Mouse (Mus musculus) intestine, embryonic 15.5 days (tissue): ENCODE measurements around the gene Piwil4. TPM values are rescaled to one million over a fixed set of nuclear protein-coding genes. Genes with fewer than 3 reads are reported as not detected.

ENCODE experiments used
- ATAC-seq: fragments of 200-750 bp; cut with Nextera tagmentation; 2 replicates; pipeline ENCODE4 v1.8.0; 2017; ENCODE audit warnings: moderate TSS enrichment, moderate library complexity
- H3K27ac ChIP-seq: fragments of 300-500 bp; sonication (generic); 2 replicates; pipeline ENCODE4 v1.5.1; 2015; ENCODE audit warnings: mild to moderate bottlenecking, inconsistent platforms
- H3K27me3 ChIP-seq: fragments of 300-500 bp; sonication (generic); replicated peaks from 2 replicates; pipeline ENCODE4 v1.6.1; 2015; ENCODE audit warnings: inconsistent platforms
- H3K36me3 ChIP-seq: fragments of 300-500 bp; sonication (generic); 2 replicates; pipeline ENCODE4 v1.6.1; 2015; ENCODE audit warnings: inconsistent platforms
- H3K4me1 ChIP-seq: fragments of 300-500 bp; sonication (generic); replicated peaks from 2 replicates; pipeline ENCODE4 v1.6.1; 2015; ENCODE audit warnings: inconsistent platforms
- H3K4me2 ChIP-seq: fragments of 300-500 bp; sonication (generic); replicated peaks from 2 replicates; pipeline ENCODE4 v1.6.1; 2015; ENCODE audit warnings: mild to moderate bottlenecking, inconsistent platforms
- H3K4me3 ChIP-seq: fragments of 300-500 bp; sonication (generic); replicated peaks from 2 replicates; pipeline ENCODE4 v1.5.1; 2015; ENCODE audit warnings: inconsistent platforms
- H3K9ac ChIP-seq: fragments of 300-500 bp; sonication (generic); 2 replicates; pipeline ENCODE4 v1.6.1; 2015; ENCODE audit warnings: inconsistent platforms
- H3K9me3 ChIP-seq: fragments of 300-500 bp; sonication (generic); 2 replicates; pipeline ENCODE4 v1.6.1; 2016; ENCODE audit warnings: inconsistent platforms
- WGBS: fragments of 180-500 bp; shearing (Covaris S2); methylation state at CpG from one replicate; pipeline ENCODE4 v1.1.7; 2015; 5-methylcytosine and 5-hydroxymethylcytosine counted together
- polyA plus RNA-seq: library from polyadenylated mRNA; unstranded; fragments of >200 nt; fragmentation: Nextera tagmentation; extraction: Ambion mirVana; gene quantifications from 2 replicates; pipeline ENCODE4 v1.2.1, GENCODE M21; 2015

Piwil4 gene
- polyA plus RNA-seq, 1 experiment from 2014 or later, result 0.20 TPM

DNA sequence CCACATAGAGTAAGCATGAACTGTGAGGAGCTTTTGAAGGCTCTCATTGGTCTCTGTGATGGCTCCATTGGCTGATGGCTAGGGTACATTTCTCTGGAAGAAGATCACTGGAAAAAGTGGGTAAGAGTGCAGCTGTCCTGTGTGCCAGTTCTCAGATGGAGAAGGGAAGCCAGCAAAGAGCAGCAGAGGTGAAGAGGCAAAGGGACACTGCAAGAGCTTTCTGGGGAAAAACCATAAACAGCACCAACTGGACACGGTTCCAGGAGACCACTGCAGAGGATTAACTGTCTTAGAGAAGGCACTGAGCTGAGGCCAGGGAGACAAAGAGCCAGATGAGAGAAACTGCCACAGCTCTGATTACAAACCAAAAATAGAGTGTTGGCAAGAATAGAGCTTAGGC lies 87.8 kb downstream of the Piwil4 start:
- WGBS, result 71% methylated on average over 1 of the region's 1 CpGs
- Histone ChIP-seq H3K36me3 (no peaks in the 10 kb centered on the region), H3K4me2 (no peak overlapping the region), H3K9ac (no peak overlapping the region), H3K4me1 (no peaks in the 10 kb centered on the region), H3K4me3 (no peak overlapping the region), H3K27me3 (no peaks in the 10 kb centered on the region), H3K27ac (no peak overlapping the region), H3K9me3 (no peaks in the 10 kb centered on the region)
- no peak for ATAC-seq

DNA sequence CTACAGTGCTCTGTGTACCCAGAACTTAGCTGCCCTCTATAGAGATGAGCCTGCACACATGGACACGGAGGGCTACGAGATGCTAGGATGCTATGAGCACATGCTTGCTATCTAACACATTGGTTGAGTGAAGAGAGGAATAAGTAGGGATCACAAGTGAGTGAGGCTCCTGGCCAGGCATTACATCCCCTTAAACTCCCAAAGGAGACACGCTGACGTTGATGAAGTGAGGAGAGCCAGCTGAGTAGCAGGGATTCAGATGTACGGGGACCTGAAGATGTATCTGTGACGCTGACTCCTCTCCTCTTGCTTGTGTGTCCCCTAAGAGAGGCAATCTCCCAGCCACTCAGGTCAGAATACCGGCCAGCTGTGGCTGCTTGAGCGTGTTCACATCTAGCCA lies 92.7 kb downstream of the Piwil4 start:
- H3K36me3 ChIP-seq, result no peaks in the 10 kb centered on the region
- no peak overlapping the region for H3K9ac ChIP-seq
- H3K4me3 ChIP-seq, result no peak overlapping the region
- no peaks in the 10 kb centered on the region for H3K9me3 ChIP-seq
- WGBS, result 85% methylated on average over 8 of the region's 8 CpGs
- no peak overlapping the region for H3K4me2 ChIP-seq
- no peak overlapping the region for H3K27ac ChIP-seq
- ATAC-seq, result no peak
- no peaks in the 10 kb centered on the region for H3K27me3 ChIP-seq
- no peaks in the 10 kb centered on the region; the same call in 1 of the 2 replicates for H3K4me1 ChIP-seq

DNA sequence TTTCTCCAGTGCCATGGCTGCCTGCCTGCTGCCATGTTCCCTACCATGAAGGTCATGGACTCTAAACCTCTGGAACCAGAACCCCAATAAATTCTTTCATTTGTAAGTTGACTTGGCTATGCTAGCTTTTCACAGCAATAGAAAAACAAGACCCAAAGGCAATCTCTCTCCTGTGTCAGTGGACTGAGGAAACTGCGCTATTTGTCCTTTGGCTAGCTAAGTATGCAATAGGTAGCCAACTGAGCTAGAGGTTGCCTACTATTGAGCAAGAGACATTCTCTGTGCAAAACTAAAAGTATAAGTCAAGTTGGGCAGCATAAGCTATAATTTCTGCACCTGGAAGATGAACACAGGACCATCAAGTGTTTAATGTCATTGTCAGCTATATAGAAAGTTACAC lies 93.9 kb downstream of the Piwil4 start:
- H3K4me3 ChIP-seq, result no peak overlapping the region
- H3K4me1 ChIP-seq, result peaks cover 2% of the 10 kb centered on the region; the same call in 1 of the 2 replicates
- no peaks in the 10 kb centered on the region for H3K9me3 ChIP-seq
- no peak overlapping the region for H3K9ac ChIP-seq
- H3K27ac ChIP-seq, result no peak overlapping the region
- no peak overlapping the region for H3K4me2 ChIP-seq
- WGBS, result 93% methylated on average over 1 of the region's 1 CpGs
- no peaks in the 10 kb centered on the region for H3K36me3 ChIP-seq
- H3K27me3 ChIP-seq, result no peaks in the 10 kb centered on the region
- ATAC-seq, result no peak

Other genes with a start within 250 kb of the Piwil4 start
- gene Kdm4d, start 240.3 kb downstream of the Piwil4 start, polyA plus RNA-seq, result 0.23 and 0.35 TPM in 2 replicates
- gene Cwc15, start 240.1 kb downstream of the Piwil4 start, polyA plus RNA-seq, result 132 and 154 TPM in 2 replicates
- gene Amotl1, start 95.7 kb downstream of the Piwil4 start, polyA plus RNA-seq, result 10.1 and 11.7 TPM in 2 replicates
- gene Fut4, start 11.7 kb upstream of the Piwil4 start, polyA plus RNA-seq, result 5.3 and 5.4 TPM in 2 replicates
- gene 1700012B09Rik, start 30.3 kb upstream of the Piwil4 start, polyA plus RNA-seq, result not detected in 2 replicates
- 19.5 and 25.0 TPM in 2 replicates for gene Mre11a, start 43.9 kb upstream of the Piwil4 start, polyA plus RNA-seq
- gene Ankrd49, start 44.1 kb upstream of the Piwil4 start, polyA plus RNA-seq, result 40.9 and 47.8 TPM in 2 replicates
- gene Gpr83, start 119.5 kb upstream of the Piwil4 start, polyA plus RNA-seq, result 0.25 and 0.40 TPM in 2 replicates
- not detected in 2 replicates for gene Izumo1r, start 163.2 kb upstream of the Piwil4 start, polyA plus RNA-seq